Mouse (Mus musculus) C2C12 (cell line): Measurements from ENCODE around the gene Dppa5a.
"Not testable (repeated sequence)": the region's sequence is repeated elsewhere in the genome, so short reads cannot be mapped to it uniquely, and the experiment has no call there.

ENCODE experiments used
- CEBPB ChIP-seq: IDR thresholded peaks from one replicate; pipeline ENCODE4 v1.6.1; 2011; ENCODE audit warnings: low read depth, mild to moderate bottlenecking, control low read depth, moderate library complexity
- CTCF ChIP-seq: IDR thresholded peaks from one replicate; pipeline ENCODE4 v1.5.1; 2011; ENCODE audit not compliant: control insufficient read depth, insufficient read depth, insufficient read length
- MAX ChIP-seq: IDR thresholded peaks from one replicate; pipeline ENCODE4 v1.6.1; 2011; ENCODE audit warnings: mild to moderate bottlenecking, control low read depth
- MYOG ChIP-seq: IDR thresholded peaks from one replicate; pipeline ENCODE4 v1.6.1; 2011; ENCODE audit not compliant: control insufficient read depth, insufficient read length; ENCODE audit errors: extremely low read depth
- USF1 ChIP-seq: IDR thresholded peaks from one replicate; pipeline ENCODE4 v1.6.1; 2011; ENCODE audit warnings: low read depth, mild to moderate bottlenecking, control low read depth, moderate library complexity

DNA sequence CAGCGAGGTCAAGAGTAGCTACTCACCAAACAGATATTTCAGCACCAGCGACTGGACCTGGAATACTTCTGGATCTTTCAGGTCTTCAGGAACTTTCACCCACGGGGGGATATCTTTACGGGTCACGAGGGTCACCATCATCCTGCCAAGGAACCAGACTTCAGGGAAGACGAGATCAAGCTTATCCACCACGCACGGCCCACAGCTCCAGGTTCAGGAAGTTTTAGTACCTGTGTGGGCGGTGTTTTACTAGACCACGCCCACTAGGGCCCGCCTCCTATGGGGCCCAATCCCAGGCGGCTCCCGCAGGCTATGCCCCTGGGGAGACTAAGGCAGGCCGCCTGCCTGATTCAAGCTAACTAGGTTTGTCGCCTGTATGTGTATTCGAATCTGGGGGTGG lies at the start of gene Dppa5a:
- not testable (repeated sequence) for TF ChIP-seq CTCF, USF1, MAX, MYOG, CEBPB
